Mouse (Mus musculus) kidney, adult 2 months (tissue): ENCODE measurements around the gene Vmn1r58.
"Not testable (repeated sequence)": the region's sequence is repeated elsewhere in the genome, so short reads cannot be mapped to it uniquely, and the experiment has no call there.

ENCODE experiments used
- CTCF ChIP-seq: fragments of 200-500 bp; conservative IDR thresholded peaks from 2 replicates; pipeline ENCODE4 v1.5.1; 2011; ENCODE audit warnings: low read depth, mild to moderate bottlenecking, control low read depth, low read length, moderate library complexity, mixed read lengths; ENCODE audit not compliant: insufficient read depth, insufficient read length
- POLR2A ChIP-seq: fragments of 200-500 bp; IDR thresholded peaks from one replicate; pipeline ENCODE4 v1.6.1; 2011; ENCODE audit warnings: low read depth, low read length, control low read depth

DNA sequence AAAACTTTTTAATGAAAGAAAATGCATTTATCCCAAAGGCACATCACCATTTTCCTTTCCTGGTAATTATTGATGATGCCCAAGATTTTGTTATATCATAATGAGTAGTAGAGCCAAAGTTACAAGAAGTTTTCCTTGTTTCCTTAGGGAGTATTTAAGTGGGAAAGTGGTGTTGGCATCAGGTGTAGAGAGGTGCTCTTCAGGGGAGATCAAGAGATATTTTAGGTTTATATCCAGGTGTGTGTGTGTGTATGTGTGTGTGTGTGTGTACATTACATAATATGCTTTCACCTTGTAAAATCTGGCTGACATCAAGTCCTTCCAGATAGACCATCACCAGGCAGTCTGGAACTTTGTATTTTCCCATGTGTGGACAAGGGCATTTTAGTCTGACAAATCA lies at the start of gene Vmn1r58:
- TF ChIP-seq POLR2A, CTCF: not testable (repeated sequence)
